Mouse (Mus musculus) C3H10T1/2 (cell line): ENCODE measurements around the gene Olfr653. TPM values are rescaled to one million over a fixed set of nuclear protein-coding genes. Genes with fewer than 3 reads are reported as not detected.

ENCODE experiments used
- polyA plus RNA-seq, 2 experiments: library from polyadenylated mRNA; unstranded; fragments of >200 nt; fragmentation: generic; extraction: Trizol; gene quantifications; one replicate each; pipeline ENCODE4 v1.2.1; 2012; ENCODE audit warnings: missing spikeins in 2 of 2

Gene Olfr653
- not detected for polyA plus RNA-seq

GRCm38 (mm10) chr7:104577014-104577413 lies at the start of gene Olfr653:
Olfr653 (plus strand) TSS chr7:104577314.

GRCm38 (mm10) chr7:104549833-104550232 lies 27.3 kb upstream of the Olfr653 start, which contains the start of gene Olfr651:
Olfr651 (plus strand) TSS chr7:104550133.

DNA sequence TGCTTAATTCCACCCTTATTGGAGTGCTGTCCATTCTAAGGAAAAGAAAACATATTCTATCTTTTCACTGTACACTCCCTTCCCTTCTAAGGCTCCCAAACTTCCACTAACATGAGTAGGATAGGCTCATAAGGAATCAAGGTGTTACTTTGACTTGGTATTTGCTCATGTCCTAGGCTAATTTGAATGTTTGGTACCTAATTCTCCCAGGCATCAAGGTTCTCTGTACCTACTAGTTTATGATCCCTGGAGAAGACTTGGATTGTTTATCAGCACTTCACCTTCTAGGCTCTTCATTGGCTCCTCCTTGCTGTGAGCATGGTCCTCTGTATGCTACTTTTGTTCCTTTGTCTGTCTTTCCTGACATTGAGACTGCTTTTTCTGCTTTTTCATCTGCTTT lies 16.5 kb upstream of the Olfr653 start, which contains the start of gene Olfr652:
Olfr652 (plus strand) TSS at position 301 of the 400 bp plus-strand sequence.

DNA sequence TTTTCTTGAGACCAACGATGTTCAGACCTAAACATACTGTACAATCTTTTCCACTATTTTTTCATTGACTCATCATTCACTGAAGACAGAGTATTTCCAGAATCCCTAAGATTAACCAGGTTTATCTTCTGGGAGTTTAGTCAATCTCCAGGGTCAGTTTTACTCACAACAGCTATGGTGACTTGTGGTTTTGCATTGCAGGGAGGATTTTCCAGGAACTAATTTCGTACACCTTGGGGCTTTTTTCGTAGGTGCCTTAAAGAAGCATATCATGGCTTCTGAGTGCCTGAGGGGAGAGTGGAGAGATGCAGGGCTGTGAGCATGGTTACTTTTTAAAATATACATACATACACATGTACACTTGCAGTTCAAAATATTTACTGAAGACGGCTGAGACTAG lies 9.6 kb downstream of the Olfr653 start, which contains the start of gene Olfr654:
Olfr654 (plus strand) TSS at position 301 of the 400 bp plus-strand sequence.

GRCm38 (mm10) chr7:104601679-104602078 lies 24.6 kb downstream of the Olfr653 start, which contains the start of gene Olfr655:
Olfr655 (minus strand) TSS chr7:104601779.

DNA sequence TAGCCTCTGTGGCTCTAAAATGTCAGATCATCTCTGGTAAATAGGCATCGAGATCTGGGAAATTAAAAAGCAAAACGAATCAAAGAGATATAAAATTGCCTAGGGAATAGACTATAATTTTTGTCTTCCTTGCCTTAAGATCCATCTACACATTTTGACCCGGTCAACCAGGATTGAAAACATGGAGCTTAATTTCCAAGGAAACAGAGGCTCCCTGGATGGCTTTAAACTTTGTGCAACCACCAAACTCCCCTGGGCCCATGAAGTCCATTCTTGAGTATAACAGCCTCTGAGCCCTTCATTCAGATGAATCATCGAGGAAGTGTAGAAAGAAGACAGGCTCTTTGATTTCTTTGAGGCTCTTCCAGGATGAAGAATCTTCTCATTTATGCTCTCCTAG lies 36.5 kb downstream of the Olfr653 start, which contains the start of gene Olfr656:
Olfr656 (plus strand) TSS at position 301 of the 400 bp plus-strand sequence.

GRCm38 (mm10) chr7:104624494-104624893 lies 47.4 kb downstream of the Olfr653 start, which contains the start of gene Olfr657:
Olfr657 (plus strand) TSS chr7:104624794.

Other genes with a start within 250 kb of the Olfr653 start
- under 1 TPM in 1 of 2 experiments, not detected in 1; 0.92 TPM for gene Trim34b, start 247.8 kb upstream of the Olfr653 start, polyA plus RNA-seq
- gene Trim12c, start 224.0 kb upstream of the Olfr653 start, polyA plus RNA-seq: 1 to 10 TPM in 1 of 2 experiments, under 1 TPM in 1; 0.13 to 3.7 TPM
- gene Trim30b, start 207.4 kb upstream of the Olfr653 start, polyA plus RNA-seq: not detected
- not detected for gene Trim30c, start 176.5 kb upstream of the Olfr653 start, polyA plus RNA-seq
- 1 to 10 TPM in 1 of 2 experiments, not detected in 1; 1.7 TPM for gene Trim30a, start 112.1 kb upstream of the Olfr653 start, polyA plus RNA-seq
- gene Trim30d, start 69.5 kb upstream of the Olfr653 start, polyA plus RNA-seq: under 1 TPM in 1 of 2 experiments, not detected in 1; 0.73 TPM
- not detected for gene Olfr651, start 27.2 kb upstream of the Olfr653 start, polyA plus RNA-seq
- gene Olfr652, start 16.4 kb upstream of the Olfr653 start, polyA plus RNA-seq: not detected
- not detected for gene Olfr654, start 9.7 kb downstream of the Olfr653 start, polyA plus RNA-seq
- gene Olfr655, start 24.5 kb downstream of the Olfr653 start, polyA plus RNA-seq: not detected
- not detected for gene Olfr656, start 36.6 kb downstream of the Olfr653 start, polyA plus RNA-seq
- gene Olfr657, start 47.5 kb downstream of the Olfr653 start, polyA plus RNA-seq: not detected
- gene Olfr658, start 70.0 kb downstream of the Olfr653 start, polyA plus RNA-seq: not detected
- not detected for gene Olfr659, start 89.4 kb downstream of the Olfr653 start, polyA plus RNA-seq
- gene Olfr661, start 109.2 kb downstream of the Olfr653 start, polyA plus RNA-seq: not detected
- under 1 TPM; 0.01 to 0.18 TPM for gene Usp17le, start 200.2 kb downstream of the Olfr653 start, polyA plus RNA-seq